Mouse (Mus musculus): ENCODE data around the gene Nr4a1. TPM values are rescaled to one million over a fixed set of nuclear protein-coding genes. Genes with fewer than 3 reads are reported as not detected.
A peak's percentile ranks its signal among the peaks of the same experiment; 100 is the strongest.

Nr4a1 gene
- total RNA-seq, 2 experiments from 2014 or later = 6.5 to 7.1 TPM

DNA sequence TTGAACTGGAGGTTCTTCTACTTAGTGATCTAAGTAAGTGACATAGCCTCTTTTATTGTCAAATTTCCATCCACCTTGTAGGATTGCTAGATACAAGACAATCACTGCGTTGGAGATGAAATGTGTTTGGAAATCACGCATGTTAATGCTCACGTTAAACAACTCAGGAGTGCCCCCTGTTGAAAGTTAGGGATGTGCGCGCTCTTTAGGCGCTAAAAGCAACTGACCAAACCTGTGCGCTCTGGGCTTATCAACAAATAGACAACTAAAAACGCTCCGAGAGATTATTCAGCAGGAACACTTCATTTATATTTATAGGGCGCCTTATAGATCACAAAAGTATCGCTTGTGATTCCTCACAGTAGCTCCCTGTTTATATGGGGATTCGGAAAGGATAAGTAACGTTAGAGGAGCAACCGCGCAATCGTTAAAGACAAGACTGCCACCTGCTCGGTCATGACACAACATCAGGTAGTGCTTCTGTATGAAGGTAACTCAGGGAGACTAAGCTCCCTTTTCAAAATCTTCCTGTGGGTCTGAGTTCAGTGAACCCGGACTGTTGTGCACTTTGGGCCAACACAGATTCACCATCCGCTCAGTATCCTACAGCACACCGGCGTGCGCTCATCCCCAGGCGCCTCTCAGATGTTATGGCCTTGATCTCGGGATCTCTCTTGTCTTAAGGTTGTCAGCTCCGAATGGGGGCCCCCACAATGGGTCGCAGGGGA is 29.3 kb downstream of the Nr4a1 start:
- peak; percentile 52 for ATAC-seq (replicated peaks; ENCODE audit: poor library complexity)

DNA sequence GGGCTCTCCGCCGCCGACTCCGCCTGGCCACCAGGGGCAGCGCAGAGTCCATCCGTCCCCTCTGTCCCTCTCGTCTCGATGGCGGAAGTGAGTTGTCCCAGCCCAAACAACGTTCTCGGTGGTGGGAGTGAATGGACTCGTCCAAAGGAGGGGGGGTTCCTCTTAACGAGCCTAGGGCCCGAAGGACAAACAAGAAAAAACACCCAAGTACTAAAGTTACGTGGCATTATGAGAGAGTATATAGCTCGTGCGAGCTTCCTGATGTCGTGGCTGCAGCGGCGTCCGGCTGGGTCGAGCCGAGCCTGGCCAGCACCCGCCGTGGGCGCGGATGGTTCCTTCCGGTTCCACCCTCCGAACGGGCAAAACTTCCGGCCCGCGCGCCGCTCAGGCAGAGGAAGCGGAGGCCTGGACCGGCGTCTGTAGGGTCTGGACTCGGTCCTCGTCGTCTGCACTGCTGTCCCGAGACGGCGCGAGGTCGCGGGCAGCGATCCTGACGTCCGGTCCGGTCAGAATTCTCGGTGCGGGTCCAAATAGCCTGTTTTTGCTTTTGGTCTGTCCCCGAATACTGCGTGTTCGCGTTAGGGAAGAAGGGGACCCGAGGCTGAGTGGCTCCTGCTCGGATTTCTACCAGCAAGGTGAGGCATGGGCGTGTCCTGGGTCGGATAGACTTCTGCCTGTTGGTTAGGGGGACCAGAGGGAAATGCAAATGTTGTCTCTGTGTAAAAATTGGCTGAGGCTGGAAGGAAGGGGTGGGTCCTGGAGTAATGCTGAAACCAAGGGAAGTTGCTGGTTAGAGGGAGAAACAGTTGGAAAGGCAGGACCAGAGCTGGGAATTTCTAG is 30.1 kb downstream of the Nr4a1 start, which contains the start of gene Atg101:
Gene Atg101 (plus strand): TSS at position 362 of the 840 bp plus-strand sequence.
- peak; percentile 94 for ATAC-seq (replicated peaks; ENCODE audit: poor library complexity)

DNA sequence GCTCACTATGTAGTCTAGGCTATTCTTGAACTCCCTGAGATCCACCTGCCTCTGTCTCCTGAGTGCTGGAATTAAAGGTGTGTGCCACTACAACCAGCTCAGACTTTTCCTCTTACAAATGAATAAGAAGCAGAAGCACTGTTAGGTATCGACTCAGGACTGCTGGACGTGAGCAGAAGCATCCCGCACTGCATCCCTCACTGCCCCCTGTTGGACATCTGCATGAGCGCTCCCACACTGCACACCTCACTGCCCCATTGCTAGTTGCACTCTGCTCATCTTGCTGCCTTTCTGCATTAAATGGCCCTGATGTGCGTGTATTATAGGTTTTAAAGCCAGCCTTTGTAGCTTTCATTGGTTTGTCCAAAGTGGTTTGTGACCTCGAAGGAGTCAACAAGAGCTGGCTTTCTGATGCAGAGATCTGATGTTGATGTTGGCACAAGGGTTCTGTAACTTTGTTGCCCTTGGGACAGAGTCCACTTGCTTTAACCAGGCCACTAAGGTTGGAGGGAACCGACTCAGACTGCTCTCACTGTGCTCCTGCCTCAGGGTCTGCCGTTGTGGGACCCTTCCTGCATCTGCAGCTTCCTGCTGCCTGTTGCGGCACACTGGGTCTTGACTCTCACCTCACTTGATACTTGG is 32.2 kb downstream of the Nr4a1 start:
- peak; percentile 45 for ATAC-seq (replicated peaks; ENCODE audit: poor library complexity)

DNA sequence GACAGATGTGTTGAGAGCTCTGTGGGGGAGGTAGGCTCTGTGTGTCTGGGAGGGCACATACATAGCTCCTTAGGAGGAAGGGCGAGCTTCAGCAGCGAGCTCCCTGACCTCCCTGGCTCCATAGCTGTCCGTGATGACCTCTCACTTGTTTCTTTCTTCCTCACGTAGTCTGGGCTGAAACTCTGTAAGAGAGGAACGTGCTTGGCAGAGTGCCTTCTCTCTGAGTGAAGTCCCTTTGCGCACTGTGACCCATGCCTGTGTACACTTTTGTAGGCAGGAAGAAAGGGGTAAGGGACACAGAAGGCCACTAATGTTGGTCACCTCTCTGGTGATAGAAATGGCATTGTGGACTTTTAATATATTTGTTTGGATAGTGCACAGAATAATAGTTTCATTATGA is 33.3 kb downstream of the Nr4a1 start:
- no peak for ATAC-seq (replicated peaks; ENCODE audit: poor library complexity)

DNA sequence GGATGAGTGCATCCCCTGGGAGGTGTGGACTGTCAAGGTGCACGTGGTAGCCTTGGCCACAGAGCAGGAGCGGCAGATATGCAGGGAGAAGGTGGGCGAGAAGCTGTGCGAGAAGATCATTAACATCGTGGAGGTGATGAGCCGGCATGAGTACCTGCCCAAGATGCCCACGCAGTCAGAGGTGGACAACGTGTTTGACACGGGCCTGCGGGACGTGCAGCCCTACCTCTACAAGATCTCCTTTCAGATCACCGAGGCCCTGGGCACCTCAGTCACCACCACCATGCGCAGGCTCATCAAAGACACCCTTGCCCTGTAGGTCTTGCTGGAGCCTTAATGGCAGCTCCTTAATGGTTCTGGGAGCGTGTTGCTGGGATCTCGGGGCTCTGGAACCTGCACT is 36.3 kb downstream of the Nr4a1 start:
- ATAC-seq (replicated peaks; ENCODE audit: poor library complexity) = no peak

DNA sequence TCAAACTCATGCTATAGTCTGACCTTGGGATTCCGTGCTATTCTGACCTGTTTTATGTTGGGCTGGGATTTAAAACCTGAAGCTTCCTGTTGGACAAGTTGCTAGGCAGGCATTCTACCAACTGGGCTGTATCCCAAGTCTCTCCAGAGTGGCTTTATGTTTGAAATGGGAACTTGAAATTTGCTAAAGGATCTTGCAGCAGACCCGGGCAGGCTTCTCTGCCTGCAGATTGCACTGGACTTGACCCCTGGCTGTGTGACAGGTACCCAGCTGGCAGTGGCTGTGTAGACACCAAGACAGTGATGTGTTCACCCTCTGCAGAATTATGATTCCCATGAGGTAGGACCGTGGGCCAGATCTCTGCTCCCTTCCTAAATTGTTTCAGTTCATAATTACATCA is 37.9 kb downstream of the Nr4a1 start:
- ATAC-seq (replicated peaks; ENCODE audit: poor library complexity) = no peak

DNA sequence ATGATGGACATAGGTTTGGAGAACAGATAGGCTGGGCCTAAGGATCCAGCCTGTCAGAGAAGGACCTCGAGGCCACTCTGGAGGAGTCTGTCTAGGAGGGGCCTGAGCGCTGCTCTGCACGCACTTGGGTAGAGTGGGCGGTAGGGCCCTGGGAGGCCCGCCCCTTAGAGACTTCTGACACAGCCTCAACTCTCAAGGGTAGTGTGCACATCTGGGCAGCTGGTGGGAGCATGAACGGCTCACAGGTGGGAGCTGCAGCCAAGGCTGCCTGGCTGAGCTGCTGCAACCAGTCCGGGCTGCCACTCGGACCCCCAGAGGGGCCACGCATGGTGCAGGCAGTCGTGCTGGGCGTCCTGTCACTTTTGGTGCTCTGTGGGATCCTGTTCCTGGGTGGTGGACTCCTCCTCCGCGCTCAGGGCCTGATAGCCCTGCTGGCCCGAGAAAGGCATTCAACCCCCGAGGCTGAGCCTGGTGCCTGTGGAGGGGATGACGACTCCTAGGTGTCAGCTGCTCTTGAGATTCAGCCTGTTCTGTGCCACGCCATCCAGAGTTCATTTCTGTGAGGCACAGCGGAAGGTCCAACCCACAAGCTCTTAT is 39.1 kb downstream of the Nr4a1 start, which contains the start of gene 6030408B16Rik:
Gene 6030408B16Rik (plus strand): TSS at position 188 of the 597 bp plus-strand sequence.
- ATAC-seq (replicated peaks; ENCODE audit: poor library complexity) = no peak

DNA sequence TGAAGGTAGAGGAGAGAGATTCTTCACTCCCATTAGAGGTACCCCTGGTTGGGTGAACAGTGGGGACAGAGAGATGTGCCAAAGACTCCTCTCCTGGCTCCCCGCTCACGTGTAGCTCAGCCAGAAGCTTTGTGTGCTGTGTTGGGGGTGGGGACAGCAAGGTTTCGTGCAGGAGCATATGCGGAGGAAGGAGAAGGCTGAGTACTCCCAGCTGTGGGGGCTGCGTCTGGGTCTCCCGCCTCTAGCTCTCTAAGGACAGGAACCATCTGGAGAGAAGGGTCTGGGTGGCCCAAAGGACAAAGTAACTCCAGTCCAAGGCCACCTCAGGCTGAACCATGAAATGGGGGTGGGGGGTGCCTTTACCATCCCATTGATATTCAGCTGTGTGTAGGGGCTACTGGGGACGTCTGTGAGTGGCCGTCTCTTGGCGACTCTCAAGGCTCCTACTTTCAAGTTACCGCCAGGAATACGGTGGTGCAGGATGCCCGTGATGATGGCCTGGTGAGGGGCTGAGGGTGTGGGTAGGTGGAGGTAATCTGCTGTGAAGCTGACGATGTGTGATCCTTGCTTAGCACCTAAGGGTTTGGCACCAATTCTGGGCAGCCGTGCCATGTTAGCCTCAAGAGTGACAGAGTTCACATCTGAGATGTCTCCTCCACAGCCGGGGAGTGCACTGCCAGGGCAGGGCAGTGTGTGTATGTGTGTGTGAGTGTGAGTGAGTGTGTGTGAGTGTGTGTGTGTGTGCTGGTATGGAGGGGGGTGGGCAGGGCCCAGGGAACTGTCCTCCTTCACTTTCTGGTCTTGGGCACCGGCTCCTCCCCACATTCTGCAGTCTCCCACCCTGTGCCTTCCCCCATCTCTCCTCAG is 40.2 kb downstream of the Nr4a1 start:
- ATAC-seq (replicated peaks; ENCODE audit: poor library complexity) = no peak

DNA sequence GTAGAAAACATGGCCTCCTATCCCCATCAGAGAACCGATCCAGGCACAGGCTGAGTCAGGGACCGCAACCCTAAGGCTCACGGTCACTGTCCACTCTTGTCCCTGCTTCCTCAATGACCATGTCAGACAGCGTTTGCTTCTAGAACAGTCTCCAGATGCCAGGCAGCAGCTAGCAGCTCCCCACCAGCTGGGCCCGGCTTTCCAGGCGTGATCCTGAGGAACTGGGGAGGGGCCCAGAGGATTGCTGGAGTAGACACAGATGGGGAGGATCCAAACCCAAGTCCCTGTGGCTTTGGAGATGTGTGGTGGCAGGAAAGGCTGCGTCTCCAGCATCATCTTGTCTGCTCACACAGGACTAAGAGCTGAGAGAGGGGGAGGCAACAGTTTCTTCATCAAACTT is 41.0 kb downstream of the Nr4a1 start:
- ATAC-seq (replicated peaks; ENCODE audit: poor library complexity) = no peak

DNA sequence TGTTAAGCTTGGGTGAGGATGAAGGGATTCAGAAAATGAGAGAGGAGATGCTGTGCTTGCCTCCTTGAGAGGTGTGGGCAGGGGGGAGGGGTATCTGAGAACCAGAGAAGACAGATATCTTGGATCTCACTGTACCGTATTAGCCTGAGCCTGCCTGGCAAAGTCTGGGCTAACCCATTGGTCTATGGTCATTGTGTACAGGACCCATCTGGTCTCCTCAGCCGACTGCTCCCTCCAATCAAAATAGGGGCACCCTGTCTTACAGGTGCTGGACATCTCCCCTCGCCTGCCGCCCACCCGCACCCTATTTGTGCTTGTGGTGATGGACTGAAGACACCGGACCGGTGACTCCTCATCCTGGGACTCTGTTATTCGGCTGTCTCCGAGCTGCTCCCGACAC is 41.5 kb downstream of the Nr4a1 start:
- ATAC-seq (replicated peaks; ENCODE audit: poor library complexity) = no peak

DNA sequence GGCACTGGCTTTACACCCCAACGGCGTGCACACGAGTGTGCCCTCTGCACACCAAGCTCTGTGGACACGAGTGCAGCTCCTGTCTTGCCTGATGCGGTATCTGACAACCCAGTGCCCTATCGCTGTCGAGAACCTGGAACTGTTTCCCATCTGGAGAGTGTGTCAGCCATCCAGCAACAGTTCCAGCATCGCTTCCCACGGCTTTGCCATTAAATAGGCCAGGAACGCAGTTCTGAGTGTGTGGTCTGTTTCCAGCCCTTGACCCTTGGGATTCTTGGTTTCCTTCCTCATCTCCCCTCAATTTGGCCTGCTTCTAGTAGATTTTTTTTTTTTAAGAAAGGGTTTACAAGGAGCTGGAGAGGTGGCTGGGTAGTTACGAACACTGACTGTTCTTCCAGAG is 42.0 kb downstream of the Nr4a1 start:
- no peak for ATAC-seq (replicated peaks; ENCODE audit: poor library complexity)

DNA sequence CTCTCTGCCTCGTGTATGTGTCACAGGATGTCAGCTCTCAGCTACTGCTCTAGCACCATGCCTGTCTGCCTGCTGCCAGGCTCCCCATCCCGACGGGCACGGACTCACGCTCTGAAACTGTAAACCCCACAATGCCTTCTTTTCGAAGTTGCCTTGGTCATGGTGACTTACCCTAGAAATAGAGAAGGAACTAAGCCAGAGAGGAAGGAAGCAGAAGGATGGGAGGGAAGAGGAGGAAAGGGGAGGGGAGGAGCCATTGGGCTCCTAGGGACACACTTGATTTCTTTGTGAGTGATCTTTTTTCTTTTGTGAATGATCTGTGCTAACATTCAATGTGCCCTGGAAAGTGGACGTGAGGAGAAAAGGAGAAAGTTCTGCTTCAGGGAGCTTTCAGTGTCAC is 43.9 kb downstream of the Nr4a1 start:
- peak; percentile 57 for ATAC-seq (replicated peaks; ENCODE audit: poor library complexity)

DNA sequence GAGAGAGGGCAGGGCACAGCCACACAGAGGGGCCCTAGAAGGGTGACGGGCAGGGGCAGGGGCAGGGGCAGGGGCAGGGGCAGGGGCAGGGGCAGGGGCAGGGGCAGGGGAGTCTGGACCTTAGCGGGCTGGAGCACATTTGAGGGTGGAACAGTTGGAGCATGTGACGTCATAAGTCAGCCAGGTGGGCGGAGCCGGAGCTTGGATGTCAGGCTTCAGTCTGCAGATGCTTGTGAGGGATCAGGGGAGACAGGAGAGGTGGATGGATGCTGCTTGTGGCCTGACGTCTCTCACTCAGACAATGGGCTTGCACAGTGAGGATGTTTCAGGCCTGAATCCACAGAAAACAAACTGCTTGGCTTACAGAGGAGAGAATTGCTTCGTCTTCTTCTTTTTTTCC is 44.5 kb downstream of the Nr4a1 start:
- ATAC-seq (replicated peaks; ENCODE audit: poor library complexity) = peak; percentile 35; the same call in 1 of the 2 replicates

DNA sequence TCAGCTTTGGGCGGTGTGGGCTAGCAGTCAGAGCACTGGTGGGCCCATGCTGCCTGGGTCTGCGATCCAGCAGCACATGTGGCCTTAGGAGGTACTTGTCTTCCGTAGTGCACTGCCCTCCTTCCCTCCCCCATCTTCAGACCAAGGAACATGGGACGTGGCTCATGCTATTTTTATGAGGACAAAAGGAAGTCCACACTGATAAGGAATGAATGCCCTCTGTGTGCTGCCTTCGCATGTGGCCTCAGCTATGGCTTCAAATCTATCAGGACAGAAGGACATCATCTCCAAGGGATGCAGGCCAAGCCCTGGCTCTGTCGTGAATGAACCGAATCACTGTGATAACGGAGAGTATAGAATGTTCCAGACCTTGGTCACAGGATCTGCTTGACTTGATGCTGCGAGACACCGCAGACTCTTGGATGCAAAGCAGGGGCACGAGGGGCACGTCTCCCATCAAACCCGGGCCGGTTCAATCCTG is 45.5 kb downstream of the Nr4a1 start:
- ATAC-seq (replicated peaks; ENCODE audit: poor library complexity) = no peak

DNA sequence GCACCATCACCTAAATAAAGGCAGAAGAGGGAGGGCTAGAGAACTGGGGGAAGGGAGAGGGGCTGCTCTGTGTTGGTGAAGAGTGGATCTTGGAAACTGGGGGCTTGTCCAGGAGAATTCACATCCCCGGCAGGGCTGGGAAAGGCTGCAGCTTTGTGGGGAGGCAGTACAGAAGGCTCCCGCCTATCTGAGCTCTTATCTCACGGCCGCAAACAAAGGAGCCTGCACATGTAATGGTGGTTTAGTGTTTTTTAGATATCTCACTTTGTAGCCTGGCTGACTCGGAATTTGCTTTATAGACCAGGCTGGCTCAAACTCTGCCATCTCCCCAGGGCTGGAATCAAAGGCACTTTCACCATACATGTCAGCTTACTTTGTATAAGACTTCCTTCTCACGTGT is 46.1 kb downstream of the Nr4a1 start:
- peak; percentile 71 for ATAC-seq (replicated peaks; ENCODE audit: poor library complexity)

DNA sequence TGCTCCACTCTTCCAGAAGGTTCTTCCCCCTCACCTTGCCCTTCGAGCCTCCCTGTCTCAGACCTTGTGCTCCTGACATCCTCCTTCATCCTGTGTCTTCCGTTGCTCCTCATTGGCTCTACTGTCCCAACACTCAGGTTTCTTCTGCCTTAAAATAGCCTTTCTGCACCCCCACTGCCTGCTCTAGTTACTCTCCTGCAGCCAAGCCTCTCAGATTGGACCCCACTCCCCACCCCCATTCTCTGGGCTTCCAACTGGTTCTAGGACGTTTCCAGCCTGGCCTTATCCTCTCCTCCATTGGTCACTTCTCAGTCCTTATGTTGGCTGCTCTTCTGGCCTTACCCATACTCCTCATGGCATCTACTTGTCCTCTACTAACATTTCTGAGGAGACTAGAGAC is 48.1 kb downstream of the Nr4a1 start:
- no peak for ATAC-seq (replicated peaks; ENCODE audit: poor library complexity)

DNA sequence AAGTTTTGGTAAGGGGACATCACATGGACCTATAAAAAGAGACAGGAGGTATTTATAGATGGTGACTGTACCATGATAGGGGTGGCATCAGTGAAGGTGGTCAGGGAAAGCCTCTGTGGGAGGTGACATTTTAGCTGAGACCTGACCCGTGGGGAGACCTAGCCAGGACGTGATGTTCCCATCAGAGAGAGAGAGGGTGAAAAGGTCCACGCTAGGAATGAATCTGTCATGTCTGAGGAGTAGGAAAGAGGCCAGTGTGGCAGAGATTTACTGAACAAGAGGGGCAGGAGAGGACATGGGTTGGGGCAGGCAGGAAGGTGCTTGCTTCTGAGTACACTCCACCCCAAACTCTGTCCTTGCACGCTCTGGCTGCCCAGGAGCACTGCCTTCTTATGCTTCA is 49.8 kb downstream of the Nr4a1 start:
- ATAC-seq (replicated peaks; ENCODE audit: poor library complexity) = no peak

DNA sequence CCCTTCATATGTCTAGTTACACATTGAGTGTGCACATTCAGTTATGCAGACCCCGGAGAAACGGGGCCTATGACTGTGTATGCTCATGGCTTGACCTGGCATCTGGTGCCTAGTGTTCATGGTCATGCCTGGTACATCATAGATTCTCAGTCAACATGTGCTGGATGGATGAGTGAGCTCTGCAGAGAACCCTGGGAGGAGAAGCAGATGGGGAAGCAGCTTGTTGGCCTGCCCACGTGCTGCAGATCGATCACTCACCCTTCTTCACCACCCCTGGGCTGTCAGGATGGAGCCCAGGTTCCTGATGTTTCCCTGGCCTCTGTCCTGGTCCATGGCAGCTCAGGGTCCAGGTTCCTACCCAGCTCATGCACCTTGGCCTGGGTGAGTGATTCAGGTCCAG is 52.4 kb downstream of the Nr4a1 start:
- no peak for ATAC-seq (replicated peaks; ENCODE audit: poor library complexity)

DNA sequence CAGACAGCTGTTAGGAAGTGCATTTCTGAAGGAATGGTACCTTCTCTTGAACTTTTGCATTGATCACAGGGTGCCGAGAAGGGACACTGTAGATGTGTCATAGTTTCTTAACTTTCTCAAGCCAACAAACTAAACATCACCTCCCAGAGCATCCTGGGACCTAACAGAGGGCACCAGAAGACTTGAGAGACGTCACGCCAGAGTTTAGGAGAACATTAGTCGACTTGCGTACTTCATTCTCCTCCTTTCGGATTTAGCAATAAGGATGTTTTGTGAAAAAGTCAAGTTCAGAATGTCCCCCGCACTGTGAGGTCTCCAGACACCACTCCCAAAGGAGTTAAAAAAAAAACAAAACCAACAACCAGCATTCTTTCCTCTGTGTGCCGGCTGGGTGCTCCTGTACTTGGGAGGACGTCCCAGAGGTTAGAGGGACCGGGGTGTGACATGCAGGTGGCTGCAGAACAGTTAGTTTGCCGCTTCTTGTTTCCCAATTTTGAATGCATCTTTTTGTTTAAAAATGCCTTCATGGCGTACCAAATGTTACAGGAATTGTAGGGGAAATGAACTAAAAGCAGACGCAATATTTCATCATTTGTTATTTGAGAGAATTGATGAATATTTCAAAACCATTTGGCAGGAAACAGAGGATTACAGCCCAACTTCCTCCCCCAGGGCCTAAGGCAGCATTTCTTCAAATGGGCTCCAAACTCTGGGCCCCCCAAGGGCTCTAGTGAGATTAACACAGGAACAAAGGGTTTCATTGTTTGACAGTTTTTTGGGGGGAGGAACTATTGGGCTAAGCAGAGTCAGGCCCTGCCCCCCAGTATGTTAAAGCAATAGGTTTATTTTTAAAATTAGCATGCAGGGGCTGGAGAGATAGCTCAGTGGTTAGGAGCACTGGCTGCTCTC is 54.6 kb downstream of the Nr4a1 start:
- peak; percentile 82 for ATAC-seq (replicated peaks; ENCODE audit: poor library complexity)

Measured in megakaryocyte progenitor cell, adult 5-6 weeks (primary cell).